Mouse (Mus musculus): ENCODE measurements around the gene Slc25a3. TPM values are rescaled to one million over a fixed set of nuclear protein-coding genes. Genes with fewer than 3 reads are reported as not detected.

Slc25a3 gene
- polyA plus RNA-seq, 1 experiment from 2014 or later: 413 TPM

DNA sequence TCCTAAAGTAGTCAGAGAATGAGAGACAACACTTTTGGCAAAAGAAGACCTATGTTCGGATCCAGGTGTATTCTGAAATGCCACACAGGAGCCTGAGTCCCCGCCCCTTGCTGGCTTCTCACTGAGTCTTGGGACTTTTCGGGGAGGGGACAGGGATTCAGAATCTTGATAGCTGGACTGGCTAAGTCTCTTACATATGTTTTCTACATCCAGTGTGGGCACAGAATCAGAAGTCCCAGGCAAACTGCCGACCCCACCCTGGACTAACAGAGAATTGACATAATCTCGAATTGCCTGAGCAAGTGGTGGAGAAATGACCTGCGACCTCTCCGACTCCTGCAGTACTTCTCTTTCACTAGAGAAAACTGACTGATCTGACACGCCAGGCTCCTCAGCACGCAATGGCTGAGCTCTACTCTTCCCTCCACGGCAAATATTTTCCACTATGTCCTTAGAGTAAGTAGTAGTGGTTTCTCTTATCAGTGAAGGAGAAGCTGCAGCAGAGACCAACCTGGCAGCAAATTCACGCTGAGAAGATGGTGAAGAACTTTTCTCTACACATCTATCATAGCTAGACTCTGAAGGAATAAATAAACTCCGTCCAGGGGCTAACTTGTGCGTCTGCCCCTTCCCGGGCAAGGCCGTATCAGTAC lies 38.8 kb upstream of the Slc25a3 start:
- H3K27ac ChIP-seq: no peak overlapping the region
- H3K9me3 ChIP-seq: no peaks in the 10 kb centered on the region
- no peak overlapping the region for H3K4me3 ChIP-seq
- WGBS: 93% methylated on average over 15 of the region's 15 CpGs
- H3K4me1 ChIP-seq: peaks cover 10% of the 10 kb centered on the region
- H3K27me3 ChIP-seq (ENCODE audit: poor library complexity, severe bottlenecking): no peaks in the 10 kb centered on the region
- peaks cover 95% of the 10 kb centered on the region for H3K36me3 ChIP-seq (replicated peaks)
- DNase-seq (ENCODE audit: extremely low spot score, low spot score): no peak

DNA sequence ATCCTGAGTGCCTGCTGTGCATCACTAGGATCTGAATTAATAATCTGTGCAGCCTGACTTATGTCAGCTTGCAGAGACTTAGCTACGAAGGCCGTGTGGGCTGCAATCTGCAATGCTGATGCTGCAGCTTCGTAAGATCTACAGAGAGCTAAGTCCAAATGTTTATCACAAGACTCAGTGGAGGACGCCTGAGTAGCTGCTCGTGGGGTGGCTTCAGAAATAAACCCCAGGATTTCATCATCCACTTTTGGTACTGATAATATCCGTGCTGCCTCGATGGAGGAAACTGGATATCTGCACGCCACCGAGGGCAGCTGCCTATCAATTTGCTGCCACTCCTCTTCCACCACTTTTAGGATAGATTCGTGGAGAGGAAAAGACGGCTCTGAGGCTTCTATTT lies 38.2 kb upstream of the Slc25a3 start:
- H3K36me3 ChIP-seq (replicated peaks): peaks cover 96% of the 10 kb centered on the region
- 94% methylated on average over 11 of the region's 11 CpGs for WGBS

DNA sequence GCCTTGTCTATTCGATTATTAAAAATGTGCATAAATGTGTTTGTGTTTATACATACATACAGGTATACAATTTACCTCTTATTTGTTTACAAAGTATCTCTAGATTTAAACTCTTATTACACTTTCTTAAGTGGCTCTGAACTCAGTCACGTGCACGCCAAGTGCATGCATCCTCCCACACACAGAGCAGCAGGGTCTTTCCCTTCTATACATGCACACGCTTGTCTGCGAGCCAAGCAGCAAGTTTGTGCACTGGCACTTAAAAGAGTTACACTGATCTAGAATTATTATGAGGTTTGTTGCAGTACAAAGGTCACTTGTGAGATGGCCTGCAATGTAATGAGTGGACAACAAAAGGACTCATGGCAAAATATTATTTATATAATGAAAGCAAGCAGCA lies 37.1 kb upstream of the Slc25a3 start:
- WGBS: 94% methylated on average over 5 of the region's 5 CpGs
- Histone ChIP-seq H3K36me3 (replicated peaks) (peaks cover 100% of the 10 kb centered on the region), H3K27ac (no peak overlapping the region), H3K27me3 (ENCODE audit: poor library complexity, severe bottlenecking) (no peaks in the 10 kb centered on the region), H3K4me3 (no peak overlapping the region), H3K4me1 (no peaks in the 10 kb centered on the region), H3K9me3 (no peaks in the 10 kb centered on the region)
- no peak for DNase-seq (ENCODE audit: extremely low spot score, low spot score)

More for the DNA sequence above, 38.2 kb upstream of the Slc25a3 start:
- no peak overlapping the region for H3K4me3 ChIP-seq
- H3K27ac ChIP-seq: no peak overlapping the region
- H3K9me3 ChIP-seq: no peaks in the 10 kb centered on the region
- H3K27me3 ChIP-seq (ENCODE audit: poor library complexity, severe bottlenecking): no peaks in the 10 kb centered on the region
- H3K4me1 ChIP-seq: peaks cover 4% of the 10 kb centered on the region
- DNase-seq (ENCODE audit: extremely low spot score, low spot score): no peak

DNA sequence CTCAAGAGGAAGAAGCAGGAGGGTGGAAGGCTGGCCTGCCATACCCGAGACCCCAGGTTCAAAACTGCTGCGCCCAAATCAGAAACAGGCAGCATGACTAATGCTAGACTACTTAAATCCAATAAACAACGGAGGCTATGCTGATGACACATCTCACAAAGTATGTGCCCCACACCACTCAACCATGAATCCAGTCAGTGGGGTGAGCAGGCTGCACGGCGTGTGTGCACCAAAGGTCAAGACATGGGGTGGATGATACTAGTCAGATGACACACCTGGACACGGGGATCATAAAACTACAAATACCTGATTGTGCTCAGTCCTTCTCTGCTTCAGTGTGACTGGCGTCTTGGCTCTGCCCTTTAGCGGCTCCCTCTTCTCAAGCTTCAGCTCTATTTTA lies 34.6 kb upstream of the Slc25a3 start:
- no peak for DNase-seq (ENCODE audit: extremely low spot score, low spot score)
- no peak overlapping the region for H3K4me3 ChIP-seq
- no peaks in the 10 kb centered on the region for H3K27me3 ChIP-seq (ENCODE audit: poor library complexity, severe bottlenecking)
- peaks cover 100% of the 10 kb centered on the region for H3K36me3 ChIP-seq (replicated peaks)
- 85% methylated on average over 8 of the region's 8 CpGs for WGBS
- H3K4me1 ChIP-seq: no peaks in the 10 kb centered on the region
- H3K9me3 ChIP-seq: no peaks in the 10 kb centered on the region
- no peak overlapping the region for H3K27ac ChIP-seq

DNA sequence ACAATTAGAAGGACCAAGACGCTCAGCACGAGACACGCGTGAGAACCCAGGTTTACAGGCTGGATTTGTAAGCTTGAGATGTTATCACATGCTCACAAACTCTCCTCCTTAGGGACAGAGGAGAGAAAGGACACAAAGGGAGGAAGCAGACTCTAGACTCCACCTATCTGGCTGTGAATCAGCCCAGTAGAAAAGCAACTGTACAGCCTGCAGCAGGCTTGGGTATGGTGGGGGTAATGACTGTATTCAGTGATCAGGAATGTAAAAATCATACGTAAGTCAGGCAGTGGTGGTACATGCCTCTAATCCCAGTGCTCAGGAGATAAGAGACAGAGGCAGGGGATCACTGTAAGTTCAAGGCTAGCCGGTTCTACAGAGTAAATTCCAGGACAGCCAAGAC lies 32.5 kb upstream of the Slc25a3 start:
- Histone ChIP-seq H3K4me3 (no peak overlapping the region), H3K27ac (no peak overlapping the region), H3K9me3 (no peaks in the 10 kb centered on the region), H3K27me3 (ENCODE audit: poor library complexity, severe bottlenecking) (no peaks in the 10 kb centered on the region), H3K36me3 (replicated peaks) (peaks cover 100% of the 10 kb centered on the region), H3K4me1 (no peaks in the 10 kb centered on the region)
- no peak for DNase-seq (ENCODE audit: extremely low spot score, low spot score)
- 97% methylated on average over 6 of the region's 6 CpGs for WGBS

DNA sequence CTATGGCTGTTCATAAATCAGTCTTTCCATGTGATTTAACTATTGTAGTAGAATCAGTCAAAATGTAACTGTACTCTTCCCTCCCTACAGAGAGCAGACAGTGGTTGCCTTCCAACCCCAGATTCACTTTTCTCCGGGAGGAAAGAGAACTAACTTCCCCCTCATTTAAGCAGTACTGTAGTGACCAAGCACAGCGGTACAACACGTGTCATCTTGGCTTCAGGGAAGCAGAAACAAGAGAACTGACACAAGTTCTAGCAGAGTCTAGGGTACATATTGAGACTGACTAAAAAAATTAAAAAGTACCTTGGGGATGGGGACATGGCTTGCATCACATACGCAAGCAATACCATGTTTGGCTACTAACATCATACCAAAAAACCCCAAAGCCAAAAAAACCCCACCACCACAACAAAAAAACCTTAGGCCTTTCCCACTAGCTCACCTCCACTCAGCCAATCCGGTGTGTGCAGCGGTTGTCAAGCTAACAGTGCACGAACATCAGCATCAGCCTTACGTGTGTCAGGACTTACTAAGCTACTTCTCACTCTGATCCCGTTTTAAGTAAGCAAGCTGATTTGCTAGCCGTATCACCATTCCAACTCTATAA lies 30.1 kb upstream of the Slc25a3 start:
- H3K4me3 ChIP-seq: no peak overlapping the region
- H3K9me3 ChIP-seq: no peaks in the 10 kb centered on the region
- no peaks in the 10 kb centered on the region for H3K4me1 ChIP-seq
- DNase-seq (ENCODE audit: extremely low spot score, low spot score): no peak
- H3K27ac ChIP-seq: no peak overlapping the region
- H3K27me3 ChIP-seq (ENCODE audit: poor library complexity, severe bottlenecking): no peaks in the 10 kb centered on the region
- peaks cover 100% of the 10 kb centered on the region for H3K36me3 ChIP-seq (replicated peaks)
- 92% methylated on average over 10 of the region's 10 CpGs for WGBS

DNA sequence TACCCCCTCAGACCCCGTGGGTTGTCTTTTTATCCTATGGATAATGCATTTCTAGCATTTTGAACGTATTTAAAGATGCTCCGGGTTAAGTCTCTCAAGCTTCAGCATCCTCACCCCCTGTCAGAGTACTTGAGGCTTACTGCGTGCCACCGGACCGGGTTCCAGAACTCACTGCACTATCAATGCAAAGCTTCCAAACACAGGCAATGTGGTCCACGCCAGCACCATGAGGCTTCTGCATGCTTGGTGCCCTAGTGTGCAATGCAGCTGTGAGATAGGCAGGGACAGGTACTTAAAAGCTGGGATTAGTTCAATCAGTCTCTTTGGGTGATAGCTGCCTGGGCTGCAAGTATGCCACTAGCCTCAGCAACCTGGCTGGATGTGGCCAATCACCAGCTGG lies 21.6 kb upstream of the Slc25a3 start:
- Histone ChIP-seq H3K4me1 (no peaks in the 10 kb centered on the region), H3K27ac (no peak overlapping the region), H3K4me3 (no peak overlapping the region), H3K9me3 (no peaks in the 10 kb centered on the region), H3K36me3 (replicated peaks) (peaks cover 62% of the 10 kb centered on the region), H3K27me3 (ENCODE audit: poor library complexity, severe bottlenecking) (no peaks in the 10 kb centered on the region)
- no peak for DNase-seq (ENCODE audit: extremely low spot score, low spot score)
- WGBS: 95% methylated on average over 7 of the region's 7 CpGs

DNA sequence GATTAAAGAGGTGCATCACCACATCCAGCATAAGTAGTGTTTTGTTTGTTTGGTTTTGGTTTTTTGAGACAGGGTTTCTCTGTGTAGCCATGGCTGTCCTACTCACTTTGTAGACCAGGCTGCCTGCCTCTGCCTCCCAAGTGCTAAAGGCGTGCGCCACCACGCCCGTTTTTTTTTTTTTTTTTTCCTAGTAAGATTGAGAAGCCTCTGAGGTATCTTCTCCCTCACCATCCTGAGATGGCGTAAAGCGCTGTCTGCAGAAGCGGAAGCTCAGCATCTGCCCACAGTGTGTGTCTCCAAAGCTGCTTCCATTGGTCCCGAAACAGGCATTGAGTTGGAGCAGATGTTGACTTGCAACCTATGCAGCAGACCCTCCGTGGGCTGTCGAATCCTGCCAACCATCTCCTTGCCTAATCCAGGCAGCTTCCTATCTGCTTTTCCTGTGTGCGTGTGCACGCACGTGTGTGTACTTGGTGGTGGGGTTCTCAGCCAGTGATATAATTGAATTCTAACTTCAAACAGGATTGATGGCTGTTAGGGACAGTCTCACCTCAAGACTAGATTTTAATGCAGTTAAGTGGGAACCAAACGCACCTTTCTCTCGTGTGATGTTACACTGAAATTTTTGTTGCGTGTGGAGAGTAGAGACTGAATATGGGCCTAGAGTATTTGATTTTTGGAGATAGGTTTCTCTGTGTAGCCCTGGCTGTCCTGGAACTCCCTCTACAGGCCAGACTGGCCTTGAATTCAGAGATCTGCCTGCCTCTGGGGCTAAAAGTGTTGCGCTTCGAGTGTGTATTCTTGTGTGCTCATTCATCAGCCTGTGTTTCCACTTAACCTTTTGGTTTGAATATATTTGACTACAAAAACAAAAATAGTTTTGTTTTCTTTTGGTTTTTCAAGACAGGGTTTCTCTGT lies 19.7 kb upstream of the Slc25a3 start:
- no peaks in the 10 kb centered on the region for H3K9me3 ChIP-seq
- no peak overlapping the region for H3K27ac ChIP-seq
- no peak overlapping the region for H3K4me3 ChIP-seq
- peaks cover 43% of the 10 kb centered on the region for H3K36me3 ChIP-seq (replicated peaks)
- DNase-seq (ENCODE audit: extremely low spot score, low spot score): no peak
- 83% methylated on average over 18 of the region's 18 CpGs for WGBS
- H3K4me1 ChIP-seq: no peaks in the 10 kb centered on the region
- no peaks in the 10 kb centered on the region for H3K27me3 ChIP-seq (ENCODE audit: poor library complexity, severe bottlenecking)

DNA sequence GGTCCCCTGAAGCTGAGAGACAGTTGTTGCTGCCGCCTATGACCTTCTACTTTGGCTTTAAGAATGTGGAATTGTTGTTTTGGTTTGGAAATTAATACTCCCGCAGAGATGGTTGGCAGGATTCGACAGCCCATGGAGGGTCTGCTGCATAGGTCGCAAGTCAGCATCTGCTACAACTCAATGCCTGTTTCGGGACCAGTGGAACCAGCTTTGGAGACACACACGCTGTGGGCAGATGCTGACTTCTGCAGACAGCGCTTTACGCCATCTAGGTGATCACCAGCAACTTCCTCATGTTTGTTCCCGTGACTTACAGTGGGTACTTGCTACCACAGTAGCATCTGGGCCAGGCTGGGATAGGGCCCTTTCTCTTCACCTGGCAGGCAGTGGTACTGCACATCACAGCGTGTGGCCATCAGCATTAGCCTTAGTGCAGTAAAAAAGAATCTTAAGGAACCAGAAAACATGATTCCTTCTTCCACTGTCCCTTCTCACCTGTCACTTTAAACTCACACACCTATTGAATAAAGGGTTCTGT lies 18.9 kb upstream of the Slc25a3 start:
- no peaks in the 10 kb centered on the region for H3K4me1 ChIP-seq
- peaks cover 35% of the 10 kb centered on the region for H3K36me3 ChIP-seq (replicated peaks)
- no peak for DNase-seq (ENCODE audit: extremely low spot score, low spot score)
- H3K27ac ChIP-seq: no peak overlapping the region
- no peak overlapping the region for H3K4me3 ChIP-seq
- 80% methylated on average over 10 of the region's 10 CpGs for WGBS
- no peaks in the 10 kb centered on the region for H3K9me3 ChIP-seq
- H3K27me3 ChIP-seq (ENCODE audit: poor library complexity, severe bottlenecking): no peaks in the 10 kb centered on the region

DNA sequence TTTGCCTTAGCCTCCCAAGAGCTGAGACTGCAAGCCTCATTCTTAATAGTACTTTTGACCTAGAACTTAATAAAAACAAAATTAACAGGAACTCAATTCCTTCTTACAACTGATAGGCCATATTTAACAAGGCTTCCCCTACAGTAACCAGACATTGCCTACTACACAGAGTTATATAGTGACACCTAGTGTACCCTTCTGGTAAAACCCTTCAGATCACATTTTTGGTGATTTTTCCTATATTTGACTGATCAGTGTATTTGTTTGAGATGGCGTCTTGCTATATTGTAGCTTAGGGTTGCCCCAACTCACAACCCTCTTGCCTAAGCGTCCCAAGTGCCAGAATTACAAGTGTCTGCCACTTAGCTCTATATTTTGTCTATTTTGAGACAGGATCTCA lies 17.7 kb upstream of the Slc25a3 start:
- Histone ChIP-seq H3K27me3 (ENCODE audit: poor library complexity, severe bottlenecking) (no peaks in the 10 kb centered on the region), H3K27ac (no peak overlapping the region), H3K36me3 (replicated peaks) (peaks cover 23% of the 10 kb centered on the region), H3K9me3 (no peaks in the 10 kb centered on the region), H3K4me1 (peaks cover 3% of the 10 kb centered on the region), H3K4me3 (no peak overlapping the region)
- WGBS: 54% methylated on average over 2 of the region's 2 CpGs
- no peak for DNase-seq (ENCODE audit: extremely low spot score, low spot score)

DNA sequence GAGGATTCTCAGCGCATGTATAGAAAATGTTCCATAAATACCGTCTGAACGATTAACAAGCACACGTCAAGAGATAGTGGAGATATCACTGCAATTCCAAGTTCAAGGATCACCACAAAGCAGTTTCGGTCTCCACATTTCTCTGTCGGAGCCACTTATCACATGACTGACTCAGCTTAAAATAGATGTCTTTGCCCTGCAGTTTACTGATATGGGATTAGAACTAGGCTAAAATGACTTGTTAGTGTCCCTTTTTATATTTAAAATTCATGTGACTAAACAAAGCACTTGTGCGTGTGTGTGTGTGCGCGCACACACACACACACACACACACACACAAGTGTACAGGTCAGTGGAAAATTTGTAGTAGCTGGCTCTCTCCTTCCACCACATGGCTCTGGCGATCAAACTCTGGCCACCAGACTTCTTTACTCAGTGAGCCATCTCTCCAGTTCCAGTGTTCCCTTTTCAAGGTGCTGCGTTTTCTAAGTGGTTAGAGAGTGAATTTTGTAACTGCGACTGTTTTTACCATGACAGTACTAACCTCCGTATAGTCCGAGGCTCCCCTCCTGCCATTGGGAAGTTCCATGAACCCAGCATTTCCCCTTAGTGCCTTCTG lies 15.4 kb upstream of the Slc25a3 start:
- no peak for DNase-seq (ENCODE audit: extremely low spot score, low spot score)
- H3K36me3 ChIP-seq (replicated peaks): peaks cover 2% of the 10 kb centered on the region
- WGBS: 93% methylated on average over 14 of the region's 14 CpGs

DNA sequence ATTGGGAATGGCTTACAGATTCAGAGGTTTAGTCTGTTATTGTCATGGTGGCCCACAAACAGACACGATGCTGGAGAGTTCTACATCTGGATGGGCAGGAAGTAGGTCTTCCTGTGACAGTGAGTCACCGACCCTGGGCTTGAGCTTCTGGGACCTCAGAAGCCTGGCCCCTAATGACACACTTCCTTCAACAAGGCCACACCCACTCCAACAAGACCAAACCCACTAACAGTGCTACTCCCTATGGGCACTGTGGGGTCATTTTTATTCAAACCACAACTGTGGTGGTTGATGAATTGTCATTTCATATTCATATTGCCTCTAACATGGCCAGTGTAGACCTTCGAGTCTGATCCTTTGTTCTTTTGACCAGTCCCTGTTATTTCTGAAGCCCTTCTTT lies 14.5 kb upstream of the Slc25a3 start:
- H3K27me3 ChIP-seq (ENCODE audit: poor library complexity, severe bottlenecking): no peaks in the 10 kb centered on the region
- no peaks in the 10 kb centered on the region for H3K36me3 ChIP-seq (replicated peaks)
- DNase-seq (ENCODE audit: extremely low spot score, low spot score): no peak
- H3K9me3 ChIP-seq: no peaks in the 10 kb centered on the region
- no peak overlapping the region for H3K4me3 ChIP-seq
- peaks cover 12% of the 10 kb centered on the region for H3K4me1 ChIP-seq
- no peak overlapping the region for H3K27ac ChIP-seq
- WGBS: 79% methylated on average over 3 of the region's 3 CpGs

More for the DNA sequence above, 15.4 kb upstream of the Slc25a3 start:
- no peaks in the 10 kb centered on the region for H3K9me3 ChIP-seq
- peaks cover 12% of the 10 kb centered on the region for H3K4me1 ChIP-seq
- no peaks in the 10 kb centered on the region for H3K27me3 ChIP-seq (ENCODE audit: poor library complexity, severe bottlenecking)
- H3K4me3 ChIP-seq: no peak overlapping the region
- H3K27ac ChIP-seq: no peak overlapping the region

All from forebrain, embryonic 10.5 days (tissue).